Mouse (Mus musculus) CD4-positive helper T cell, adult 2 months (primary cell): ENCODE data around the gene Naa38.

Experiments
- DNase-seq: peaks from one replicate; pipeline ENCODE4 v3.0.0-alpha.2; 2012; ENCODE audit warnings: low read depth, missing footprints, low spot score

Gene Naa38

GRCm38 (mm10) chr11:69373223-69373965 is 21.9 kb upstream of the Naa38 start:
- DNase-seq = no peak

- DNase-seq = no peak
These were observed 19.6 kb upstream of the Naa38 start for GRCm38 (mm10) chr11:69375646-69376045.

- DNase-seq = no peak
These were observed 17.5 kb upstream of the Naa38 start for GRCm38 (mm10) chr11:69377766-69378165.

GRCm38 (mm10) chr11:69379600-69379999 is 15.7 kb upstream of the Naa38 start:
- no peak for DNase-seq

GRCm38 (mm10) chr11:69381356-69381755 is 13.9 kb upstream of the Naa38 start:
- no peak for DNase-seq

- no peak for DNase-seq
These were observed 12.7 kb upstream of the Naa38 start for GRCm38 (mm10) chr11:69382478-69383105.

- DNase-seq = no peak
These were observed 10.3 kb upstream of the Naa38 start for GRCm38 (mm10) chr11:69384979-69385378.

- DNase-seq = no peak
These were observed 8.5 kb upstream of the Naa38 start for GRCm38 (mm10) chr11:69386758-69387157.

GRCm38 (mm10) chr11:69388680-69389079 is 6.6 kb upstream of the Naa38 start:
- no peak for DNase-seq

GRCm38 (mm10) chr11:69389531-69390399 is 5.5 kb upstream of the Naa38 start:
- no peak for DNase-seq

GRCm38 (mm10) chr11:69390400-69391034 is 4.8 kb upstream of the Naa38 start:
- DNase-seq = peak; percentile 83

- peak; percentile 50 for DNase-seq
These were observed 608 bp upstream of the Naa38 start for GRCm38 (mm10) chr11:69394591-69395167.

GRCm38 (mm10) chr11:69395634-69396373 is 517 bp downstream of the Naa38 start:
- DNase-seq = peak; percentile 99

GRCm38 (mm10) chr11:69396772-69397171 is 1.5 kb downstream of the Naa38 start:
- DNase-seq = peak; percentile 18

GRCm38 (mm10) chr11:69397581-69398057 is 2.3 kb downstream of the Naa38 start:
- no peak for DNase-seq

GRCm38 (mm10) chr11:69398059-69398458 is 2.8 kb downstream of the Naa38 start, which contains the start of gene Tmem88:
TSS of gene Tmem88 (minus strand) at chr11:69398234.
- no peak for DNase-seq

GRCm38 (mm10) chr11:69398486-69399200 is 3.4 kb downstream of the Naa38 start:
- DNase-seq = no peak

GRCm38 (mm10) chr11:69399201-69400082 is 4.2 kb downstream of the Naa38 start:
- DNase-seq = peak; percentile 35
